Mouse (Mus musculus): ENCODE results near the gene Rab11fip3. TPM values are rescaled to one million over a fixed set of nuclear protein-coding genes. Genes with fewer than 3 reads are reported as not detected.
A peak's percentile ranks its signal among the peaks of the same experiment; 100 is the strongest.

The Rab11fip3 gene
- total and polyA plus RNA-seq, 3 experiments = 3.0 to 13.9 (median 9.3) TPM

GRCm38 (mm10) chr17:25959630-25960467, 109.5 kb downstream of the Rab11fip3 start:
- peaks cover 87% of the 10 kb centered on the region for H3K36me3 ChIP-seq (replicated peaks)
- H3K27me3 ChIP-seq (ENCODE audit: insufficient read depth, low read length) = no peaks in the 10 kb centered on the region; the same call in 1 of the 2 replicates
- H3K4me1 ChIP-seq (ENCODE audit: insufficient read depth, low read depth, low read length) = peaks cover 55% of the 10 kb centered on the region
- no peak for TF ChIP-seq CTCF (IDR thresholded peaks at IDR 0.05; ENCODE audit: low read depth, low read length)
- no peak for TF ChIP-seq GATA2 (IDR thresholded peaks at IDR 0.05; ENCODE audit: borderline replicate concordance, low read depth, low read length)
- TF ChIP-seq GATA1 (IDR thresholded peaks at IDR 0.05; ENCODE audit: borderline replicate concordance, low read length) = no peak
- no peak for TF ChIP-seq POLR2AphosphoS5 (IDR thresholded peaks at IDR 0.05; ENCODE audit: insufficient replicate concordance, low read depth, low read length)
- TF ChIP-seq TAL1 (conservative IDR thresholded peaks at IDR 0.05; ENCODE audit: low read depth, low read length) = no peak
- peak overlapping the region; percentile 13 for H3K4me3 ChIP-seq (ENCODE audit: low read depth, low read length)
- DNase-seq (ENCODE audit: low spot score) (no peak), ATAC-seq (ENCODE audit: extremely low read depth, insufficient number of reproducible peaks, low FRiP score, poor library complexity, severe bottlenecking) (no peak)
- H3K9me3 ChIP-seq (replicated peaks) = no peaks in the 10 kb centered on the region

- Histone ChIP-seq H3K4me3 (ENCODE audit: low read depth, low read length) (0 out of 2 replicates have a peak overlapping the region, but pooled peaks have one; percentile 13), H3K9me3 (replicated peaks) (no peaks in the 10 kb centered on the region), H3K4me1 (ENCODE audit: insufficient read depth, low read depth, low read length) (peaks cover 45% of the 10 kb centered on the region), H3K36me3 (replicated peaks) (peaks cover 78% of the 10 kb centered on the region), H3K27me3 (ENCODE audit: insufficient read depth, low read length) (no peaks in the 10 kb centered on the region; the same call in 1 of the 2 replicates)
- DNase-seq (ENCODE audit: low spot score) (no peak), ATAC-seq (ENCODE audit: extremely low read depth, insufficient number of reproducible peaks, low FRiP score, poor library complexity, severe bottlenecking) (no peak)
- TF ChIP-seq GATA1 (IDR thresholded peaks at IDR 0.05; ENCODE audit: borderline replicate concordance, low read length) = no peak
- no peak for TF ChIP-seq TAL1 (conservative IDR thresholded peaks at IDR 0.05; ENCODE audit: low read depth, low read length)
- no peak for TF ChIP-seq POLR2AphosphoS5 (IDR thresholded peaks at IDR 0.05; ENCODE audit: insufficient replicate concordance, low read depth, low read length)
- no peak for TF ChIP-seq CTCF (IDR thresholded peaks at IDR 0.05; ENCODE audit: low read depth, low read length)
- TF ChIP-seq GATA2 (IDR thresholded peaks at IDR 0.05; ENCODE audit: borderline replicate concordance, low read depth, low read length) = no peak
These were observed 110.4 kb downstream of the Rab11fip3 start for GRCm38 (mm10) chr17:25958771-25959494.

GRCm38 (mm10) chr17:25957586-25958051, 111.7 kb downstream of the Rab11fip3 start:
- Histone ChIP-seq H3K4me1 (ENCODE audit: insufficient read depth, low read depth, low read length) (peaks cover 32% of the 10 kb centered on the region), H3K9me3 (replicated peaks) (no peaks in the 10 kb centered on the region), H3K4me3 (ENCODE audit: low read depth, low read length) (no peak overlapping the region), H3K36me3 (replicated peaks) (peaks cover 65% of the 10 kb centered on the region), H3K27me3 (ENCODE audit: insufficient read depth, low read length) (peaks cover 10% of the 10 kb centered on the region)
- no peak for TF ChIP-seq TAL1 (conservative IDR thresholded peaks at IDR 0.05; ENCODE audit: low read depth, low read length)
- no peak for TF ChIP-seq GATA2 (IDR thresholded peaks at IDR 0.05; ENCODE audit: borderline replicate concordance, low read depth, low read length)
- TF ChIP-seq GATA1 (IDR thresholded peaks at IDR 0.05; ENCODE audit: borderline replicate concordance, low read length) = no peak
- TF ChIP-seq CTCF (IDR thresholded peaks at IDR 0.05; ENCODE audit: low read depth, low read length) = no peak
- no peak for TF ChIP-seq POLR2AphosphoS5 (IDR thresholded peaks at IDR 0.05; ENCODE audit: insufficient replicate concordance, low read depth, low read length)
- DNase-seq (ENCODE audit: low spot score) (no peak), ATAC-seq (ENCODE audit: extremely low read depth, insufficient number of reproducible peaks, low FRiP score, poor library complexity, severe bottlenecking) (no peak)

- Histone ChIP-seq H3K36me3 (replicated peaks) (peaks cover 55% of the 10 kb centered on the region), H3K4me1 (ENCODE audit: insufficient read depth, low read depth, low read length) (peaks cover 30% of the 10 kb centered on the region), H3K9me3 (replicated peaks) (peaks cover 3% of the 10 kb centered on the region), H3K4me3 (ENCODE audit: low read depth, low read length) (no peak overlapping the region), H3K27me3 (ENCODE audit: insufficient read depth, low read length) (peaks cover 20% of the 10 kb centered on the region)
- TF ChIP-seq GATA1 (IDR thresholded peaks at IDR 0.05; ENCODE audit: borderline replicate concordance, low read length) = no peak
- TF ChIP-seq CTCF (IDR thresholded peaks at IDR 0.05; ENCODE audit: low read depth, low read length) = no peak
- no peak for TF ChIP-seq TAL1 (conservative IDR thresholded peaks at IDR 0.05; ENCODE audit: low read depth, low read length)
- no peak for TF ChIP-seq GATA2 (IDR thresholded peaks at IDR 0.05; ENCODE audit: borderline replicate concordance, low read depth, low read length)
- no peak for TF ChIP-seq POLR2AphosphoS5 (IDR thresholded peaks at IDR 0.05; ENCODE audit: insufficient replicate concordance, low read depth, low read length)
- DNase-seq (ENCODE audit: low spot score) = no peak
- no peak for ATAC-seq (ENCODE audit: extremely low read depth, insufficient number of reproducible peaks, low FRiP score, poor library complexity, severe bottlenecking)
These were observed 112.7 kb downstream of the Rab11fip3 start for GRCm38 (mm10) chr17:25956631-25957030.

GRCm38 (mm10) chr17:25956201-25956600, 113.2 kb downstream of the Rab11fip3 start:
- peaks cover 5% of the 10 kb centered on the region for H3K9me3 ChIP-seq (replicated peaks)
- no peak for ATAC-seq (ENCODE audit: extremely low read depth, insufficient number of reproducible peaks, low FRiP score, poor library complexity, severe bottlenecking)
- DNase-seq (ENCODE audit: low spot score) = no peak
- peaks cover 30% of the 10 kb centered on the region for H3K4me1 ChIP-seq (ENCODE audit: insufficient read depth, low read depth, low read length)
- peaks cover 51% of the 10 kb centered on the region for H3K36me3 ChIP-seq (replicated peaks)
- TF ChIP-seq GATA1 (IDR thresholded peaks at IDR 0.05; ENCODE audit: borderline replicate concordance, low read length) (no peak), CTCF (IDR thresholded peaks at IDR 0.05; ENCODE audit: low read depth, low read length) (no peak), GATA2 (IDR thresholded peaks at IDR 0.05; ENCODE audit: borderline replicate concordance, low read depth, low read length) (no peak), POLR2AphosphoS5 (IDR thresholded peaks at IDR 0.05; ENCODE audit: insufficient replicate concordance, low read depth, low read length) (no peak)
- peaks cover 24% of the 10 kb centered on the region for H3K27me3 ChIP-seq (ENCODE audit: insufficient read depth, low read length)
- H3K4me3 ChIP-seq (ENCODE audit: low read depth, low read length) = no peak overlapping the region

- no peak for DNase-seq (ENCODE audit: low spot score)
- Histone ChIP-seq H3K4me3 (ENCODE audit: low read depth, low read length) (no peak overlapping the region), H3K9me3 (replicated peaks) (peaks cover 5% of the 10 kb centered on the region), H3K4me1 (ENCODE audit: insufficient read depth, low read depth, low read length) (peaks cover 30% of the 10 kb centered on the region), H3K36me3 (replicated peaks) (peaks cover 48% of the 10 kb centered on the region), H3K27me3 (ENCODE audit: insufficient read depth, low read length) (peaks cover 27% of the 10 kb centered on the region)
- ATAC-seq (ENCODE audit: extremely low read depth, insufficient number of reproducible peaks, low FRiP score, poor library complexity, severe bottlenecking) = no peak
- no peak for TF ChIP-seq CTCF (IDR thresholded peaks at IDR 0.05; ENCODE audit: low read depth, low read length)
- TF ChIP-seq POLR2AphosphoS5 (IDR thresholded peaks at IDR 0.05; ENCODE audit: insufficient replicate concordance, low read depth, low read length) = no peak
- TF ChIP-seq GATA2 (IDR thresholded peaks at IDR 0.05; ENCODE audit: borderline replicate concordance, low read depth, low read length) = no peak
- no peak for TF ChIP-seq GATA1 (IDR thresholded peaks at IDR 0.05; ENCODE audit: borderline replicate concordance, low read length)
- TF ChIP-seq TAL1 (conservative IDR thresholded peaks at IDR 0.05; ENCODE audit: low read depth, low read length) = no peak
These were observed 113.6 kb downstream of the Rab11fip3 start for GRCm38 (mm10) chr17:25955736-25956135.
